Mouse (Mus musculus) neural tube, embryonic 11.5 days (tissue): ENCODE results near the gene Pard6a. TPM values are rescaled to one million over a fixed set of nuclear protein-coding genes. Genes with fewer than 3 reads are reported as not detected.
A peak's percentile ranks its signal among the peaks of the same experiment; 100 is the strongest.

ENCODE experiments used
- ATAC-seq: fragments of 200-750 bp; cut with Nextera tagmentation; 2 replicates; pipeline ENCODE4 v1.8.0; 2017; ENCODE audit warnings: moderate number of reproducible peaks, mild to moderate bottlenecking, moderate TSS enrichment, moderate library complexity; ENCODE audit not compliant: insufficient read depth, low FRiP score, low TSS enrichment
- DNase-seq: peaks from one replicate; pipeline ENCODE4 v3.0.0-alpha.2; 2015; ENCODE audit warnings: low spot score
- H3K27ac ChIP-seq: fragments of 300-500 bp; sonication (generic); 2 replicates; pipeline ENCODE4 v1.5.1; 2014; ENCODE audit warnings: low read depth, mild to moderate bottlenecking, low read length
- H3K27me3 ChIP-seq: fragments of 300-500 bp; sonication (generic); 2 replicates; pipeline ENCODE4 v1.6.1; 2014; ENCODE audit warnings: mild to moderate bottlenecking, low read length, mixed read lengths; ENCODE audit not compliant: control insufficient read depth, insufficient read depth
- H3K36me3 ChIP-seq: fragments of 300-500 bp; sonication (generic); 2 replicates; pipeline ENCODE4 v1.6.1; 2014; ENCODE audit warnings: mild to moderate bottlenecking, low read length, moderate library complexity, mixed read lengths; ENCODE audit not compliant: control insufficient read depth, insufficient read depth
- H3K4me1 ChIP-seq: fragments of 300-500 bp; sonication (generic); 2 replicates; pipeline ENCODE4 v1.6.1; 2014; ENCODE audit warnings: low read length, mixed read lengths; ENCODE audit not compliant: control insufficient read depth, insufficient read depth
- H3K4me2 ChIP-seq: fragments of 300-500 bp; sonication (generic); 2 replicates; pipeline ENCODE4 v1.6.1; 2014; ENCODE audit warnings: low read depth, mild to moderate bottlenecking, moderate library complexity
- H3K4me3 ChIP-seq: fragments of 300-500 bp; sonication (generic); 2 replicates; pipeline ENCODE4 v1.5.1; 2014; ENCODE audit warnings: low read depth, low read length
- H3K9ac ChIP-seq: fragments of 300-500 bp; sonication (generic); 2 replicates; pipeline ENCODE4 v1.6.1; 2014; ENCODE audit warnings: mild to moderate bottlenecking, low read length
- H3K9me3 ChIP-seq: fragments of 300-500 bp; sonication (generic); 2 replicates; pipeline ENCODE4 v1.6.1; 2016; ENCODE audit warnings: low read length; ENCODE audit not compliant: control insufficient read depth
- whole genome bisulfite sequencing: fragments of 180-500 bp; shearing (Covaris S2); extraction: QIAGEN DNeasy Blood & Tissue Kit; methylation state at CpG from one replicate; pipeline ENCODE4 v1.1.7; 2014; 5-methylcytosine and 5-hydroxymethylcytosine counted together
- polyA plus RNA-seq: library from polyadenylated mRNA; unstranded; fragments of >200 nt; fragmentation: Nextera tagmentation; extraction: Ambion mirVana; gene quantifications from 2 replicates; pipeline ENCODE4 v1.2.1, GENCODE M21; 2014

The Pard6a gene
- polyA plus RNA-seq, 1 experiment from 2014 or later = 23.1 TPM

GRCm38 (mm10) chr8:105688242-105688752 is 12.7 kb upstream of the Pard6a start:
- H3K9ac ChIP-seq = no peak overlapping the region
- ATAC-seq (no peak), DNase-seq (no peak)
- no peaks in the 10 kb centered on the region for H3K27me3 ChIP-seq
- H3K36me3 ChIP-seq = no peaks in the 10 kb centered on the region; the same call in 1 of the 2 replicates
- no peak overlapping the region for H3K27ac ChIP-seq
- H3K4me3 ChIP-seq = no peak overlapping the region
- no peak overlapping the region for H3K4me2 ChIP-seq
- 74% methylated on average over 14 of the region's 14 CpGs for WGBS
- H3K9me3 ChIP-seq = no peaks in the 10 kb centered on the region
- no peaks in the 10 kb centered on the region for H3K4me1 ChIP-seq

GRCm38 (mm10) chr8:105689256-105689982 is 11.5 kb upstream of the Pard6a start:
- no peak for DNase-seq
- WGBS = 67% methylated on average over 35 of the region's 35 CpGs

GRCm38 (mm10) chr8:105689983-105690360 is 11.0 kb upstream of the Pard6a start:
- no peak for ATAC-seq
- no peaks in the 10 kb centered on the region; the same call in 1 of the 2 replicates for H3K36me3 ChIP-seq
- no peak overlapping the region for H3K9ac ChIP-seq
- WGBS = 94% methylated on average over 9 of the region's 9 CpGs
- H3K27me3 ChIP-seq = no peaks in the 10 kb centered on the region
- 0 out of 2 replicates have a peak, but pooled peaks cover 3% of the 10 kb centered on the region for H3K4me1 ChIP-seq
- no peak overlapping the region for H3K4me2 ChIP-seq
- no peaks in the 10 kb centered on the region for H3K9me3 ChIP-seq
- no peak for DNase-seq
- H3K4me3 ChIP-seq = no peak overlapping the region
- no peak overlapping the region for H3K27ac ChIP-seq

More at GRCm38 (mm10) chr8:105689256-105689982, 11.5 kb upstream of the Pard6a start:
- Histone ChIP-seq H3K4me2 (no peak overlapping the region), H3K4me1 (0 out of 2 replicates have a peak, but pooled peaks cover 3% of the 10 kb centered on the region), H3K27ac (no peak overlapping the region), H3K27me3 (no peaks in the 10 kb centered on the region), H3K36me3 (no peaks in the 10 kb centered on the region; the same call in 1 of the 2 replicates), H3K9me3 (no peaks in the 10 kb centered on the region), H3K9ac (no peak overlapping the region), H3K4me3 (no peak overlapping the region)
- ATAC-seq = no peak

- no peak overlapping the region for H3K4me3 ChIP-seq
- H3K4me1 ChIP-seq = 0 out of 2 replicates have a peak, but pooled peaks cover 3% of the 10 kb centered on the region
- no peak overlapping the region for H3K9ac ChIP-seq
- 88% methylated on average over 14 of the region's 14 CpGs for WGBS
- H3K9me3 ChIP-seq = no peaks in the 10 kb centered on the region
- H3K4me2 ChIP-seq = no peak overlapping the region
- H3K36me3 ChIP-seq = no peaks in the 10 kb centered on the region; the same call in 1 of the 2 replicates
- no peaks in the 10 kb centered on the region for H3K27me3 ChIP-seq
- no peak overlapping the region for H3K27ac ChIP-seq
- no peak for DNase-seq
- no peak for ATAC-seq
Measured at GRCm38 (mm10) chr8:105690978-105691377, 10.0 kb upstream of the Pard6a start.

GRCm38 (mm10) chr8:105692449-105693182 is 8.3 kb upstream of the Pard6a start:
- 90% methylated on average over 11 of the region's 11 CpGs for WGBS
- H3K27me3 ChIP-seq = no peaks in the 10 kb centered on the region
- no peak overlapping the region for H3K9ac ChIP-seq
- H3K4me1 ChIP-seq = 0 out of 2 replicates have a peak, but pooled peaks cover 3% of the 10 kb centered on the region
- no peak overlapping the region for H3K4me3 ChIP-seq
- no peak overlapping the region for H3K27ac ChIP-seq
- ATAC-seq (no peak), DNase-seq (no peak)
- H3K9me3 ChIP-seq = no peaks in the 10 kb centered on the region
- H3K4me2 ChIP-seq = no peak overlapping the region
- peaks cover 4% of the 10 kb centered on the region for H3K36me3 ChIP-seq

GRCm38 (mm10) chr8:105693648-105694047 is 7.3 kb upstream of the Pard6a start:
- peak overlapping the region; percentile 65 for H3K9ac ChIP-seq
- H3K4me3 ChIP-seq = peak overlapping the region; percentile 43
- peak; percentile 81 for DNase-seq
- ATAC-seq = peak; percentile 49
- peaks cover 8% of the 10 kb centered on the region for H3K36me3 ChIP-seq
- peak overlapping the region; percentile 79 for H3K4me2 ChIP-seq
- 4% methylated on average over 30 of the region's 30 CpGs for WGBS
- no peaks in the 10 kb centered on the region for H3K27me3 ChIP-seq
- no peaks in the 10 kb centered on the region for H3K9me3 ChIP-seq
- H3K27ac ChIP-seq = peak overlapping the region; percentile 56
- 0 out of 2 replicates have a peak, but pooled peaks cover 3% of the 10 kb centered on the region for H3K4me1 ChIP-seq

GRCm38 (mm10) chr8:105694051-105694799 is 6.7 kb upstream of the Pard6a start:
- Histone ChIP-seq H3K36me3 (peaks cover 8% of the 10 kb centered on the region), H3K9me3 (no peaks in the 10 kb centered on the region), H3K4me2 (peak overlapping the region; percentile 79), H3K4me1 (0 out of 2 replicates have a peak, but pooled peaks cover 3% of the 10 kb centered on the region), H3K4me3 (peak overlapping the region; percentile 43), H3K9ac (peak overlapping the region; percentile 65), H3K27me3 (no peaks in the 10 kb centered on the region), H3K27ac (peak overlapping the region; percentile 56)
- WGBS = 10% methylated on average over 29 of the region's 40 CpGs
- ATAC-seq (peak; percentile 46), DNase-seq (peak; percentile 47)

- 86% methylated on average over 30 of the region's 30 CpGs for WGBS
- no peak overlapping the region; the same call in 1 of the 2 replicates for H3K4me3 ChIP-seq
- H3K4me1 ChIP-seq = peaks cover 7% of the 10 kb centered on the region; the same call in 1 of the 2 replicates
- no peak for ATAC-seq
- H3K9me3 ChIP-seq = no peaks in the 10 kb centered on the region
- H3K27ac ChIP-seq = no peak overlapping the region
- no peak for DNase-seq
- H3K36me3 ChIP-seq = peaks cover 8% of the 10 kb centered on the region
- peak overlapping the region; percentile 79; the same call in 1 of the 2 replicates for H3K4me2 ChIP-seq
- H3K9ac ChIP-seq = no peak overlapping the region
- no peaks in the 10 kb centered on the region for H3K27me3 ChIP-seq
Measured at GRCm38 (mm10) chr8:105695080-105695780, 5.7 kb upstream of the Pard6a start.
